Mouse (Mus musculus): ENCODE data around the gene Twnk. TPM values are rescaled to one million over a fixed set of nuclear protein-coding genes. Genes with fewer than 3 reads are reported as not detected.

Twnk gene
- total and polyA plus RNA-seq, 2 experiments from 2014 or later, result 7.5 to 8.2 TPM

DNA sequence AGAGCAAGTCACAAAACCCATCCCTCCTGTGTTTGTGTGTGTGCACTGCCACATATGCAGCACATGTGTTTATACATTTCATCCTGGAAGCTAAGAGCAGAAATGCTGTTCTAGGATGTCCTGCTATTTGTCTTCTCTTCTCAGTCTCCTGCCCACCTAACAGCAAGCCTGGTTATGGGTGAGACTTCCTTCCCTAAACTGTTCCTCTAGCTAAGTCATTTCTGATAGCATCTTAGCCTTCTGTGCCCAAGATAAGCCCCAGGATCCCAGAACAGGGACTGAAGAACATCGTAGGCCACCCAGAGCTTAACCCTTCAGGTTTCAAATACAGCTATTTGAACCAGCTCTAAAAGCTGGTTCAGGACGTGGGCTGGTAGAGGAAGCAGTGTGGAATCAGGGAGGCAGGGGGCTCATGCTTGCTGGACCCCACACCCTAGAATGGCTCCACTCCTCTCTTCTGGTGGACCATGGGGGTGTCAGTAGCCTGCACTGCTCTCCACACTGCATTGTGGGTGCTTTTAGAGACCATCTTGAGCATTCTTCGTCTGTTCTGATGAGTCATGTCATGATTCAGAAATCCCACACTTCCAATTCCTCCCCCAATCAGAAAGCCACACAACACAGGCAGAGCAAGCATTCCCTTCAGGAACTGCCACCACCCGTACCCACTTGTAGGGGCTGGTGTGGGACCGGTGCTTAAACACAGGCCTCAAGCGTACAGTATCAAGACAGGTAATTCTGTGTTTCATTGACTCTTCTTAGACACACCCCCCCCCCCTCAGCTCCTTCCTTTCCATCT lies 49.6 kb downstream of the Twnk start:
- H3K4me3 ChIP-seq (ENCODE audit: low read length), result no peak overlapping the region
- no peaks in the 10 kb centered on the region for H3K27me3 ChIP-seq (ENCODE audit: insufficient read depth, low read length)
- no peak for TF ChIP-seq CTCF (IDR thresholded peaks at IDR 0.05; ENCODE audit: low read depth)
- peaks cover 46% of the 10 kb centered on the region for H3K36me3 ChIP-seq (ENCODE audit: insufficient read depth, low read length)
- WGBS, result 87% methylated on average over 6 of the region's 6 CpGs
- H3K9me3 ChIP-seq (ENCODE audit: low read length), result no peaks in the 10 kb centered on the region
- peaks cover 15% of the 10 kb centered on the region for H3K4me1 ChIP-seq (ENCODE audit: insufficient read depth, low read length)
- ATAC-seq, result no peak
- H3K27ac ChIP-seq, result no peak overlapping the region
- no peak overlapping the region for H3K4me2 ChIP-seq (ENCODE audit: low read depth, low read length)
- no peak overlapping the region for H3K9ac ChIP-seq (replicated peaks; ENCODE audit: low read length)
- no peak for DNase-seq (ENCODE audit: low spot score)

DNA sequence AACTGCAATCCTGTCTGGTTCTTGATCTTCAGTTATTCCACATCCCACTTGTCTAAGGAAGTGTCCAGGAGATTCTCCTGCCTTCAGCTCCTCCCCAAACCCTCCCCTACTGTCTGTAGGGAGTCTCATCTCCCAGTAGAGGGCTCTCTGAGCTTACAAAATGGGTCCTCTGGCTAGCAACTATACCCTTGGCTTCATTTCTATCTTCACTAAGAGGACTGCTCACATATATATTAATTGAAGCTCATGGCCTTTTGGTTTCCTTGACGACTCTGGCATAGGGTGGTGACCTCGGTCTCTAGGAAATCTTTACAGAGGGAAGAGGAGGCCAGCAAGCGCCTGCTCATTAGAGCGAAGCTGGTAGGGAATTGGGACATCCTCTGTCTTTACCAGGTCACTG lies 50.9 kb downstream of the Twnk start:
- 24% methylated on average over 4 of the region's 4 CpGs for WGBS
- no peak overlapping the region for H3K9ac ChIP-seq (replicated peaks; ENCODE audit: low read length)
- TF ChIP-seq CTCF (IDR thresholded peaks at IDR 0.05; ENCODE audit: low read depth), result peak; percentile 70
- peaks cover 15% of the 10 kb centered on the region for H3K4me1 ChIP-seq (ENCODE audit: insufficient read depth, low read length)
- H3K4me2 ChIP-seq (ENCODE audit: low read depth, low read length), result no peak overlapping the region
- DNase-seq (ENCODE audit: low spot score), result peak; percentile 77
- no peaks in the 10 kb centered on the region for H3K27me3 ChIP-seq (ENCODE audit: insufficient read depth, low read length)
- peak overlapping the region; percentile 91 for H3K27ac ChIP-seq
- H3K9me3 ChIP-seq (ENCODE audit: low read length), result no peaks in the 10 kb centered on the region
- peaks cover 35% of the 10 kb centered on the region for H3K36me3 ChIP-seq (ENCODE audit: insufficient read depth, low read length)
- ATAC-seq, result peak; percentile 13; the same call in 1 of the 2 replicates
- no peak overlapping the region for H3K4me3 ChIP-seq (ENCODE audit: low read length)

DNA sequence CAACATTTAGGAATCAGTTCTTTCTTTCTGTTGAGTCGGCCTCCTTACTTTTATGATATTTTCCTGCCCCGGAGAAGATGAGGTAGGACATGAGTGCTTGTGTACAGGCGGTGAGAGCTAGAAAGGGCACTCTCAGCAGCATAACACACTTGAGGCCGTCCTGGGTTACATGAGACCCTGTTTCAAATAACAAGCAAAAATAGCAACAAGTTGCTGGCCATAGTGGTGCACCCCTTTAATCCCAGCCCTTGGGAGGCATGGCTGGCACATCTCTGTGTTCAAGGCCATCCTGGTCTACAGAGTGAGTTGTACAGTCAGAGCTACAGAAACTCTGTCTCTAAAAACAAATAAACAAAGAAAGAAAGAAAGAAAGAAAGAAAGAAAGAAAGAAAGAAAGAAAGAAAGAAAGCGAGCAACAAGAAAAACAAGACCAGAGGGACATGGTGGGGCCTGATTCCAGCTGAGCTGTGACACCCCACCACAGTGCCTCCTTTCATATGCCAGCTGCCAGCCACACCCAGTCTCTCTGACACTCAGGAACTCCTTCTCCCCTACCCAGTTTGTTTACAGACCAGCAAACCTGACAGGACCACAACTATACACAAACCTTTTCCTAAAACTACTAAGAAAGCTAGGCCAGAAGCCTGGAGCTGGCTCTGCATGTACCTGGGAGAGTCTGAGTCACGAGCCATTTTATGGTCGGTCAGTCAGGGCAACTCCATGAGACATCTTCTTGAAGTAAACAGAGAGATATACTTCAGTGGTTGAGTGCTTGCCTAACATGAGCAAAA lies 51.6 kb downstream of the Twnk start:
- Histone ChIP-seq H3K9ac (replicated peaks; ENCODE audit: low read length) (peak overlapping the region; percentile 68; the same call in 1 of the 2 replicates), H3K4me1 (ENCODE audit: insufficient read depth, low read length) (peaks cover 15% of the 10 kb centered on the region), H3K27me3 (ENCODE audit: insufficient read depth, low read length) (no peaks in the 10 kb centered on the region), H3K27ac (peak overlapping the region; percentile 91), H3K36me3 (ENCODE audit: insufficient read depth, low read length) (peaks cover 28% of the 10 kb centered on the region), H3K9me3 (ENCODE audit: low read length) (no peaks in the 10 kb centered on the region), H3K4me2 (ENCODE audit: low read depth, low read length) (peak overlapping the region; percentile 60), H3K4me3 (ENCODE audit: low read length) (no peak overlapping the region)
- DNase-seq (ENCODE audit: low spot score), result peak; percentile 9
- no peak for ATAC-seq
- no peak for TF ChIP-seq CTCF (IDR thresholded peaks at IDR 0.05; ENCODE audit: low read depth)
- WGBS, result 74% methylated on average over 7 of the region's 7 CpGs

DNA sequence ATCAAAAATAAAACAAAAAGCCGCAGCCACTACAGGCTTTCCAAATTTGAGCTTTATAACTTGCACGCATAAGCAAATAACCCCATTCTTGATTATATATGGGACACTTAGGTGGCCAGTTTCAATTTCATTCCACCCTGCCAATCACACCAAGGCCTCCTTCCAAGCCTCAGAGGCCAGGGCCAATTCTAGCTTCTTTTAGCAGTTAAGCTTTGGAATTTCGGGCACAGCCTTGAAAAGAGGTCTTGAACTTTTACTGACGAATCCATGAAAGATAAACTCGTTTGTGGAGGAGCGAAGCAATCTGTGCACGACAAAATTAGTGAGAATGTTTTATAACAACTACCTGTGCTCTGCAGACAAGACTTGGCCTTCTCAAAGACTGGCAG lies 52.3 kb downstream of the Twnk start:
- Histone ChIP-seq H3K36me3 (ENCODE audit: insufficient read depth, low read length) (peaks cover 23% of the 10 kb centered on the region), H3K4me1 (ENCODE audit: insufficient read depth, low read length) (peaks cover 15% of the 10 kb centered on the region), H3K9me3 (ENCODE audit: low read length) (no peaks in the 10 kb centered on the region), H3K27ac (peak overlapping the region; percentile 91), H3K4me2 (ENCODE audit: low read depth, low read length) (peak overlapping the region; percentile 60), H3K27me3 (ENCODE audit: insufficient read depth, low read length) (no peaks in the 10 kb centered on the region), H3K4me3 (ENCODE audit: low read length) (peak overlapping the region; percentile 45), H3K9ac (replicated peaks; ENCODE audit: low read length) (peak overlapping the region; percentile 68; the same call in 1 of the 2 replicates)
- 48% methylated on average over 7 of the region's 7 CpGs for WGBS
- no peak for ATAC-seq
- TF ChIP-seq CTCF (IDR thresholded peaks at IDR 0.05; ENCODE audit: low read depth), result no peak
- DNase-seq (ENCODE audit: low spot score), result no peak

DNA sequence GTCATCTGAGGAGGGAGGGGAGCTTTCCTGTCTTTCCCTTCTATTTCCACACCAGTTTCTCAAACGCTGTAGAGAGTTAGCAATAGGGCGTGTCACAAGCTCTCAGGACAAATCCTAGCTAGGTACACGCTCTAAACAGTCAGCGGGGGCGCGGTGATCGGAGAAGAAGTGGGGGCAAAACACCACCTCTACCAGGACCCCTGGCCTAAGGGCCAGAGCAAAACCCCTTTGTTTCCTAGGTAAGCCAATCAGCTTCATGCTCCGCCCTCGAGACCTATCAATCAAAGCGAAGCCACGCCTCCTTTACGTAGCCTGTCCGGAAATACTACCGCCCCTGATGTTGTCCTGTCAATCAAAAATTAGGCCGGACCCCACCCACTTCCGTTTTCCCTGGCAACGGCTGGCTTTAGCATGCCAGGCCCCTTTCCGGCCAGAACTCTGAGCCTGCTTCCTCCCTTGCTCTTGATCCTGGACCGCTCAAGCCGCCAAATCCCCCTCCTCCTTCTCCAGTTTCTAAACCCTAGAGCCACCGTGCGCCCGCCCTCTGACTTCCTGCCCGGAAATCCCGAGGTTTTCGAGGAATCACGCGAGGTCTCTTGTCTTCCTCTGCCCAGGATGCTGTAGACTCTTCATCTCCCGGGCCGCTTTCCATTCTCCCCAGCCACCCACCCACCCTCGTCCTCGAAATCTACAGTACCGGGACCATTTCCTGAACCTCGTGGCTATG lies 52.8 kb downstream of the Twnk start:
- Histone ChIP-seq H3K36me3 (ENCODE audit: insufficient read depth, low read length) (peaks cover 17% of the 10 kb centered on the region), H3K9me3 (ENCODE audit: low read length) (no peaks in the 10 kb centered on the region), H3K4me1 (ENCODE audit: insufficient read depth, low read length) (peaks cover 15% of the 10 kb centered on the region), H3K27ac (peak overlapping the region; percentile 91), H3K9ac (replicated peaks; ENCODE audit: low read length) (peak overlapping the region; percentile 68), H3K27me3 (ENCODE audit: insufficient read depth, low read length) (no peaks in the 10 kb centered on the region), H3K4me2 (ENCODE audit: low read depth, low read length) (peak overlapping the region; percentile 60), H3K4me3 (ENCODE audit: low read length) (peak overlapping the region; percentile 45)
- ATAC-seq (peak; percentile 96), DNase-seq (ENCODE audit: low spot score) (peak; percentile 100)
- WGBS, result under 1% methylated on average over 34 of the region's 34 CpGs
- no peak for TF ChIP-seq CTCF (IDR thresholded peaks at IDR 0.05; ENCODE audit: low read depth)

DNA sequence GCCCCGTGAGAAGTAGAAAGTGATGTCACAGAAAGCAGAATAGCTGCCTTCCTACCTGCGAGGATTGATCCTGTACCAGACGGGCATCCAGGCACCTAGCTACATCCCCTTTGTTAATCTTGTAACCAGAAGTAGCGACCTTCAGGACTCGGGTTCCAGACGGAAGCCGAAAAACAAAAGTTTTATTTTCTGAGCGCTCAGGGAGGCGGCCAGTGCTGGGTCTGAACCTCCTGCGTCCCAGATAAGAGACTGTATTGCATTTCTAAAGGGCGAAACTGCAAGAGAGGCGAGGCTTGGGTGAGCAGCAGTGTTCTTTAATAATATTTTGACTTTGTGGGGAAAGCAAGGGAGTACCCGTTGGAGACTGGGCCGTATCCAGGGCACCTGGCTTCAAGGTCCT lies 53.4 kb downstream of the Twnk start:
- H3K27ac ChIP-seq, result peak overlapping the region; percentile 91
- H3K9ac ChIP-seq (replicated peaks; ENCODE audit: low read length), result peak overlapping the region; percentile 68
- DNase-seq (ENCODE audit: low spot score) (no peak), ATAC-seq (no peak)
- WGBS, result under 1% methylated on average over 14 of the region's 14 CpGs
- H3K4me1 ChIP-seq (ENCODE audit: insufficient read depth, low read length), result peaks cover 15% of the 10 kb centered on the region
- no peaks in the 10 kb centered on the region for H3K27me3 ChIP-seq (ENCODE audit: insufficient read depth, low read length)
- peak overlapping the region; percentile 60 for H3K4me2 ChIP-seq (ENCODE audit: low read depth, low read length)
- TF ChIP-seq CTCF (IDR thresholded peaks at IDR 0.05; ENCODE audit: low read depth), result no peak
- H3K9me3 ChIP-seq (ENCODE audit: low read length), result no peaks in the 10 kb centered on the region
- H3K36me3 ChIP-seq (ENCODE audit: insufficient read depth, low read length), result peaks cover 14% of the 10 kb centered on the region
- peak overlapping the region; percentile 45 for H3K4me3 ChIP-seq (ENCODE audit: low read length)

Other genes with a start within 250 kb of the Twnk start
- gene Pax2, start 249.6 kb upstream of the Twnk start, total RNA-seq (2014; rRNA removed), result 8.1 and 9.0 TPM in 2 replicates
- gene Pax2, start 249.6 kb upstream of the Twnk start, polyA plus RNA-seq (2015; fragmentation: Nextera tagmentation; extraction: Ambion mirVana), result 9.6 and 11.2 TPM in 2 replicates
- gene Slf2, start 74.5 kb upstream of the Twnk start, total RNA-seq (2014; rRNA removed), result 24.6 and 25.0 TPM in 2 replicates
- gene Slf2, start 74.5 kb upstream of the Twnk start, polyA plus RNA-seq (2015; fragmentation: Nextera tagmentation; extraction: Ambion mirVana), result 18.3 and 22.3 TPM in 2 replicates
- 66.9 and 81.0 TPM in 2 replicates for gene Sema4g, start 16.6 kb upstream of the Twnk start, total RNA-seq (2014; rRNA removed)
- 14.2 and 15.7 TPM in 2 replicates for gene Sema4g, start 16.6 kb upstream of the Twnk start, polyA plus RNA-seq (2015; fragmentation: Nextera tagmentation; extraction: Ambion mirVana)
- gene Mrpl43, start 779 bp downstream of the Twnk start, total RNA-seq (2014; rRNA removed), result 97.1 and 98.4 TPM in 2 replicates
- gene Mrpl43, start 779 bp downstream of the Twnk start, polyA plus RNA-seq (2015; fragmentation: Nextera tagmentation; extraction: Ambion mirVana), result 109 and 115 TPM in 2 replicates
- 44.1 and 44.7 TPM in 2 replicates for gene Lzts2, start 8.8 kb downstream of the Twnk start, total RNA-seq (2014; rRNA removed)
- 16.4 and 17.0 TPM in 2 replicates for gene Lzts2, start 8.8 kb downstream of the Twnk start, polyA plus RNA-seq (2015; fragmentation: Nextera tagmentation; extraction: Ambion mirVana)
- 4.8 and 7.7 TPM in 2 replicates for gene Pdzd7, start 40.1 kb downstream of the Twnk start, total RNA-seq (2014; rRNA removed)
- 1.9 and 2.5 TPM in 2 replicates for gene Pdzd7, start 40.1 kb downstream of the Twnk start, polyA plus RNA-seq (2015; fragmentation: Nextera tagmentation; extraction: Ambion mirVana)
- 63.9 and 76.9 TPM in 2 replicates for gene Sfxn3, start 41.8 kb downstream of the Twnk start, total RNA-seq (2014; rRNA removed)
- 64.4 and 77.3 TPM in 2 replicates for gene Sfxn3, start 41.8 kb downstream of the Twnk start, polyA plus RNA-seq (2015; fragmentation: Nextera tagmentation; extraction: Ambion mirVana)
- gene Kazald1, start 69.6 kb downstream of the Twnk start, total RNA-seq (2014; rRNA removed), result 1.7 and 2.8 TPM in 2 replicates
- gene Kazald1, start 69.6 kb downstream of the Twnk start, polyA plus RNA-seq (2015; fragmentation: Nextera tagmentation; extraction: Ambion mirVana), result 2.6 and 3.2 TPM in 2 replicates
- gene Tlx1, start 145.0 kb downstream of the Twnk start, total RNA-seq (2014; rRNA removed), result 0.61 and 1.2 TPM in 2 replicates
- 0.61 and 0.93 TPM in 2 replicates for gene Tlx1, start 145.0 kb downstream of the Twnk start, polyA plus RNA-seq (2015; fragmentation: Nextera tagmentation; extraction: Ambion mirVana)
- gene Lbx1, start 230.1 kb downstream of the Twnk start, total RNA-seq (2014; rRNA removed), result 27.0 and 32.2 TPM in 2 replicates
- gene Lbx1, start 230.1 kb downstream of the Twnk start, polyA plus RNA-seq (2015; fragmentation: Nextera tagmentation; extraction: Ambion mirVana), result 9.2 and 9.6 TPM in 2 replicates